Mouse (Mus musculus) erythroblast, embryonic 14.5 days (primary cell): ENCODE data around the gene Esyt1. TPM values are rescaled to one million over a fixed set of nuclear protein-coding genes. Genes with fewer than 3 reads are reported as not detected.

Source experiments
- H3K27me3 ChIP-seq: 2 replicates; pipeline ENCODE4 v1.6.1; 2012; ENCODE audit warnings: inconsistent platforms; ENCODE audit not compliant: control insufficient read depth
- H3K36me3 ChIP-seq: 2 replicates; pipeline ENCODE4 v1.6.1; 2012; ENCODE audit warnings: mild to moderate bottlenecking, inconsistent platforms; ENCODE audit not compliant: control insufficient read depth
- H3K4me1 ChIP-seq: 2 replicates; pipeline ENCODE4 v1.6.1; 2012; ENCODE audit warnings: inconsistent platforms; ENCODE audit not compliant: control insufficient read depth
- H3K4me3 ChIP-seq: replicated peaks from 2 replicates; pipeline ENCODE3; 2012; ENCODE audit warnings: moderate library complexity, mild to moderate bottlenecking, inconsistent platforms
- H3K9me3 ChIP-seq: 2 replicates; pipeline ENCODE4 v1.6.1; 2012; ENCODE audit warnings: low read length, inconsistent platforms, mixed read lengths; ENCODE audit not compliant: control insufficient read depth
- GATA1 ChIP-seq: IDR thresholded peaks from 2 replicates; pipeline ENCODE4 v1.6.1; 2012; ENCODE audit warnings: low read length, inconsistent platforms, mixed read lengths
- TAL1 ChIP-seq: IDR thresholded peaks from 3 replicates; pipeline ENCODE4 v1.6.1; 2012; ENCODE audit warnings: low read length, inconsistent platforms, mixed read lengths
- polyA plus RNA-seq: library from polyadenylated mRNA; stranded (reverse); fragments of >175 nt; gene quantifications from 2 replicates; pipeline ENCODE4 v1.2.3, GENCODE M21; 2012

The Esyt1 gene
- polyA plus RNA-seq, 1 experiment: 2.7 TPM

DNA sequence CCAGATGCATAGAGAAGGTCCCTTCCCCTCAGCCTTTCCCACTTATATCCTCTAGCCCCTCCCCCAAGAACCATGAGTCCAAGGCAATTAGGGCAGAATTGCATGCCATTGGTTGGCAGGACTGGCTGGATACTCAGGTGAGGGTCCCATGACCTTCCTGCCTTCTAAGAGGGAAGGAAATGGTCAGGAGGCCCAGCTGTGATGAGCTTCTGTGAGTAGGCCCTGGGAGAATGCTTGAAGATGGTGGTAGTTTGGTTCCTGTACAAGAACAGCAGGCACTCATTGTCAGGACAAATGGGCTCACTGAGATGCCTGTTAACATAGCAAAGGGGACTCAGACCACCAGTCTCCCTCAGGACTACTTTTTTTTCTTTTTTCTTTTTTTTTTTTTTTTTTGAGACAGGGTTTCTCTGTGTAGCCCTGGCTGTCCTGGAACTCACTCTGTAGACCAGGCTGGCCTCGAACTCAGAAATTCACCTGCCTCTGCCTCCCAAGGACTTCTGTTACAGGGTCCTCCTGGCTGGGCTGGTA lies 12.7 kb upstream of the Esyt1 start:
- TF ChIP-seq TAL1: no peak
- TF ChIP-seq GATA1: no peak
- H3K9me3 ChIP-seq: no peaks in the 10 kb centered on the region; the same call in 1 of the 2 replicates
- H3K27me3 ChIP-seq: no peaks in the 10 kb centered on the region
- peaks cover 23% of the 10 kb centered on the region for H3K36me3 ChIP-seq
- peaks cover 27% of the 10 kb centered on the region for H3K4me1 ChIP-seq
- no peak overlapping the region for H3K4me3 ChIP-seq

DNA sequence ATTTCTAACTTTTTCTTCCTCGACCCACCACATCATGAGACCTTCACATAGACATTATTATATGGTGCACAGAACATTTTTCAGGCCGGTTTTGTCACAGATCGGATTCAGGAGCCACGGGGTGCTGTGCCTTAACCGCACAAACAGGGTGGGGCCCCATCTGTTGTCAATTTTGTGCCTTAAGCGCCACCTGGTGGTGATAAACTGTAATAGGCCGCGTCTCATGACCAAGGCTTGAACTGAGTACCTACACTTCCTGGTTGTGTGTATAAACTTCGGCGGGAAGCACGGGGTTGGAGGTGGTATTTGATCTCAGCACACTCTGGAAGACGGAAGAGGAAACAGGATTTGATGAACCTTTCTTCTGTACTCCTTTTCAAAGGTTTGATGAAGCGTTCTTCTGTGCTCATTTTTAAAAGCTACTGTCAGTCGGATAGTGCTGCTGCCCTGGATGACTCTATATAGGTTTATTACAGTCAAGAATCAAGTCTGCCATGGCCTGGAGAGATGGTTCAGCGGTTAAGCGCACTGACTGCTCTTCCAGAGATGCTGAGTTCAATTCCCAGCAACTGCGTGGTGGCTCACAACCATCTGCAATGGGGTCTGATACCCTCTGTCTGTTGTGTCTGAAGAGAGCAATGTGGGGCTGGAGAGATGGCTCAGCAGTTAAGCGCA lies 10.7 kb upstream of the Esyt1 start:
- H3K4me3 ChIP-seq: peak overlapping the region; percentile 34
- H3K27me3 ChIP-seq: no peaks in the 10 kb centered on the region; the same call in 1 of the 2 replicates
- no peaks in the 10 kb centered on the region; the same call in 1 of the 2 replicates for H3K9me3 ChIP-seq
- peaks cover 25% of the 10 kb centered on the region for H3K4me1 ChIP-seq
- no peak for TF ChIP-seq TAL1
- no peak for TF ChIP-seq GATA1
- peaks cover 6% of the 10 kb centered on the region for H3K36me3 ChIP-seq

DNA sequence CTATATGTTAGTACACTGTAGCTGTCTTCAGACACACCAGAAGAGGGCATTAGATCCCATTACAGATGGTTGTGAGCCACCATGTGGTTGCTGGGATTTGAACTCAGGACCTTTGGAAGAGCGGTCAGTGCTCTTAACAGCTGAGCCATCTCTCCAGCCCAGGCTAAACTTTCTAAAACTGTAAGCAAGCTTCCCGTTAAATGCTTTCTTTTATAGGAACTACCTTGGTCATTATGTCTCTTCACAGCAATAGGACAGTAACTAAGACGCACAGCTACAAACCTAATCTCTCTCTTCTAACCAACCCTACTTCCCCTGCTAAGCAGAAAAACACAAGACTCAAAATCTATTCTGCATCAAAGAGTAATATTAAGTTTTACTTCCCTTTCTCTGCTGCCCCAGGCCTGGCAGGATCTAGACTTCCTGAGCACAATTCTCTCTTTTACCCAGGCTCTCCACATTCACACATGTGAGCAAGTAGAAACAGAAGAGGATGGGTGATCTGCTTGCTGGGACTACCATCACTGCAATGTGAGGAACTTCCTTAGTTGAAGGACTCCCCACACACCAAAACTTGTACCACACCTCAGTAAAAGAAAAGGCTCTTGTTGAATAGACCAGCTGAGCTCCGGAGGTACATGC lies 10.1 kb upstream of the Esyt1 start:
- peak overlapping the region; percentile 34 for H3K4me3 ChIP-seq

DNA sequence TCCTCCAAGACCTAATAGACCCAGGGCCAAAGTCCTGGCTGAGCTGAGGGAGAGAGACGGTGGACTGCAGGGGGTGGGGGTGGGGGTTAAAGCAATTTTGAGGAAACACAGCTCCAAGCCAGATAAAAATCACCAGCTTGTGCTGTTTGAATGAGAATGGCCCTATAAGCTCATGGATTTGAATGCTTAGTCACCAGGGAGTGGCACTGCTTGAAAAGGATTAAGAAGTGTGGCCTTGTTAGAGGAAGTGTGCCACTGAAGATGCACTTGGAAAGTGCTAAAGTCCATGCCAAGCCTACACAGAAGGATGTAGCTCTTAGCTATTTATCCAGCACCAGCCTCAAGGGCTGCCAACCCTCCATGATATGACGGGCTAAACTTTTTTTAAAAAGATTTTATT lies 9.5 kb upstream of the Esyt1 start:
- Histone ChIP-seq H3K27me3 (peaks cover 4% of the 10 kb centered on the region), H3K9me3 (no peaks in the 10 kb centered on the region; the same call in 1 of the 2 replicates), H3K4me3 (no peak overlapping the region), H3K36me3 (no peaks in the 10 kb centered on the region; the same call in 1 of the 2 replicates), H3K4me1 (peaks cover 25% of the 10 kb centered on the region)
- no peak for TF ChIP-seq GATA1
- TF ChIP-seq TAL1: no peak

More for the DNA sequence above, 10.1 kb upstream of the Esyt1 start:
- peaks cover 3% of the 10 kb centered on the region for H3K27me3 ChIP-seq
- no peaks in the 10 kb centered on the region; the same call in 1 of the 2 replicates for H3K9me3 ChIP-seq
- no peaks in the 10 kb centered on the region; the same call in 1 of the 2 replicates for H3K36me3 ChIP-seq
- H3K4me1 ChIP-seq: peaks cover 25% of the 10 kb centered on the region
- TF ChIP-seq TAL1: no peak
- TF ChIP-seq GATA1: no peak

DNA sequence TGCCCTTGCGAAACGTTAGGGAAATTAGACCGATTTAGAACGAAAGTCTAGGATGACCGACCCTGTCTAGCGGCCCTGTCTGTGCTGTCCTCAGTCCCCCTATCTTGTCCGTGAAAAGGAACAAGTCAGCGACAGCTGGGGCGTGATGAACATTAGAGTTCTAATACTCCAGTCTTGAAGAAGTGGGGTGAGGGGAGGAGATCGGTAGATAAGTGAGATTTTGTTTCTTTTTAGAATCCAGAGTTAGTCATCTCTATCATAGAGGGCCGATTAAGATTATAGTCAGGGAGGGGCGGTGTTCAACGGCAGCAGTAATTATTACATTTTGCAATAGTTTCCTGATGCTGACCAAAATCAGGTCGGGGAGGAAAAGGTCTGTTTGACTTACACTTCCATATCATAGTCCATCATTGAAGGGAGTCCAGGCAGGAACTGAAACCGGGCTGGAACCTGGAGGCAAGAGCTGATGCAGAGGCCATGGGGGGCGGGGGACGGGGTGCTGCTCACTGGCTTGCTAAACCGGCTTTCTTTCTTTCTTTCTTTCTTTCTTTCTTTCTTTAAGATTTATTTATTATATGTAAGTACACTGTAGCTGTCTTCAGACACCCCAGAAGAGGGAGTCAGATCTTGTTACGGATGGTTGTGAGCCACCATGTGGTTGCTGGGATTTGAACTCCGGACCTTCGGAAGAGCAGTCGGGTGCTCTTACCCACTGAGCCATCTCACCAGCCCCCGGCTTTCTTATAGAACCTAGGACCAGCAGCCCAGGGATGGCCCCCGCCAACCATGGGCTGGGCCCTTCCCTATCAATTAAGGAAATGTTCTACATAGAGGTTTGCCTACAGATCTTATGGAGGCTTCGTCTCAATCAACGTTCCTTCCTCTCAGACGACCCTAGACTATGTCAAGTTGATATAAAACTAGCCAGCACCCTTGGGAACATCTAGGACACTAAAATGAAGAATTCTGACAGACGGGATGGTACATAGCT lies 990 bp upstream of the Esyt1 start:
- H3K4me1 ChIP-seq: peaks cover 37% of the 10 kb centered on the region
- H3K27me3 ChIP-seq: peaks cover 12% of the 10 kb centered on the region
- peak; percentile 36; the same call in 1 of the 2 replicates for TF ChIP-seq GATA1
- TF ChIP-seq TAL1: no peak
- no peaks in the 10 kb centered on the region for H3K9me3 ChIP-seq
- H3K36me3 ChIP-seq: peaks cover 13% of the 10 kb centered on the region
- peak overlapping the region; percentile 77 for H3K4me3 ChIP-seq

DNA sequence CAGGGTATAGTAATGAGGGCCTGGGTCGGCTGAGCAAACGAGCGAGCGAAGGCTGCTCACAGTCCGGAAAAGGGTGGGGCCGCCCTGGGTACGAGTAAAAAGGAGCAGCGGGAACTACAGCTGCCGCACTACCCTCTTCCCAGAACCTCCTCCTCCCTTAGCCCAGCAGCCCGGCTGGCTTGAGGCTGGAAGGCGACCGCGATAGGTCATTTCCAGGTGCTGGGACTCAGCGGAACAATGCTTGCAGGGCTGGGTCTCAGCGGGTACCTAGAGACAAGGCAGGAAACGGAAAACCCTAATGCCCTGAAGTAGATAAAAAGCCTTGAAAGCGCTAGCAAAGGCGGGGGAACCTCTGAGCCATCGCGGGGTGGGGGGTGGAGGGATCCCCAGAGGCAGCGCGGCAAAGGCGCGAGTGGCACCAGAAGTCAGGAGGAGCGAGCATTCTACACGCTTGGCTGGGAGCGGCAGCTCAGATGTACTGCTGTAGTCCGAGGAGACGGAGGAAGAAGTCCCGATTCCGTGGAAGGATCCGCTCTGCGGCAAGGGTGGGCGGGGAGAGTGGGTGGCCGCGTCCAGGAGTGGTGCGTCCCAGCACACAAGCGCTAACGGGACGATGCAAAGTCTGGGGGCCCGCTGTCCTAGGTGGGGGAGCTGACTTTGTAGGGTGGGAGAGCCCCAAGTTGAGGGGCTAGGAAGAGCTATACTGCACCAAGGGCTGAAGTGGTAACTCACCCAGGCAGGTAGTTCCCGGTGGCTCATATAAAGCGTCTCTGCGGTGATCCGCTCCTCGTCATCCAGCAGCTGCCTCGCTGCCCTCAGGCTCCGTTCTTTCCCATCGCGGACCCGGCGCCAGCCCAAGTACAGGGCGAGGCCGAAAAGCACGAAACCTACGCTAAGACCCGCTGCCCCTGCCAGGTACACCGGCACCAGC lies 674 bp downstream of the Esyt1 start:
- Histone ChIP-seq H3K27me3 (peaks cover 8% of the 10 kb centered on the region), H3K36me3 (peaks cover 29% of the 10 kb centered on the region), H3K4me3 (peak overlapping the region; percentile 77), H3K4me1 (peaks cover 37% of the 10 kb centered on the region), H3K9me3 (no peaks in the 10 kb centered on the region)
- TF ChIP-seq TAL1 (no peak), GATA1 (no peak)

DNA sequence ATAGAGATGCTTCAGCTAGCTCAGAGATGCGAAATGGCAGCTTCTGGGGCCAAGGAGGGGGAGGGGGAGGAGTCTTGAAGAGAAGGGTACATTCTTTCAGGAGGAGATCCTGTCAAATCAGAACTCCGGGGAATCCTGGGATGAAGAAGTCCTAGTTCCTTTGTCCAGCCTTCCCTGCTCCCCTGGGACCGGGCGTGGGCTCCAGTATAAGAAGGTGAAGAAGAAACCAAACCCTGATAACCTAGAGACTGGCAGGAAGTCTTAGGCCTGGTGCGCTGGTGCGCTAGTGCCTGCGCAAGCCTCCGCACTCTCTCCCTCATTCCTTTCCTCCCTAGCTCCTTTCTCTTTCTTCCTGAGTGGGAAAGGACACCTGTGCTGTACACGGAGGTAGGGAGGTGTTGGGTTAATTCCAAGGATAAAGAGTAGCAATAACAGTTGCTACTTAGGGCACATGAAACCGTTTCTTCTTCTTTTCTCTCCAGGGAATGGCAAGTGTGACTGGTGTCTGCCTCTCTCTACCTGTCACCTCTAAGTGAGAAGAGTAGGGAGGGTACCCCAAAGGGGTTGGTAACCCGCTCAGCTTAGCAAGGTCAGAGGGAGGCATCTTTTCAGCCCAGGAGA lies 1.4 kb downstream of the Esyt1 start:
- Histone ChIP-seq H3K4me1 (peaks cover 37% of the 10 kb centered on the region), H3K36me3 (peaks cover 36% of the 10 kb centered on the region), H3K4me3 (peak overlapping the region; percentile 77), H3K9me3 (no peaks in the 10 kb centered on the region), H3K27me3 (peaks cover 8% of the 10 kb centered on the region)
- TF ChIP-seq GATA1: no peak
- TF ChIP-seq TAL1: no peak

DNA sequence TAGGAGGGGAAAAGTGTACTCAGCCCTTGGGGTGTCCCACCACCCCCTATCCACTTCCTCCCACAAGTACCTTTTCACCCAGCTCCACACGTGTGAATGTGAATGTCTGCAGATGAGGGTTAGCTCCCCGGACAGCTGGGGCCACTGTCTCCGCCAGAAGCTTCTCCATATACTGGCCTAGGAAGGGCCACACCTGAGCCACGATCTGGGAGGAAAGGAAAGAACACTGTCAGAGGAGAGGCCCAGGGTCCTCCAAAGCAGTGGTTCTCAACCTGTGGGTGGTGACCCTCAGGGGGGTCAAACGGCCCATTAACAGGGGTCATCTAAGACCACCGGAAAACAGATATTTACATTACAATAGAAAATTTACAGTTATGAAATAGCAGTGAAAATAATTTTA lies 3.3 kb downstream of the Esyt1 start:
- peaks cover 52% of the 10 kb centered on the region for H3K36me3 ChIP-seq
- H3K9me3 ChIP-seq: no peaks in the 10 kb centered on the region
- no peak overlapping the region for H3K4me3 ChIP-seq
- TF ChIP-seq TAL1 (no peak), GATA1 (no peak)
- H3K27me3 ChIP-seq: peaks cover 8% of the 10 kb centered on the region
- H3K4me1 ChIP-seq: peaks cover 38% of the 10 kb centered on the region
